Mouse (Mus musculus): ENCODE data around the gene Pcgf2.

Pcgf2 gene

DNA sequence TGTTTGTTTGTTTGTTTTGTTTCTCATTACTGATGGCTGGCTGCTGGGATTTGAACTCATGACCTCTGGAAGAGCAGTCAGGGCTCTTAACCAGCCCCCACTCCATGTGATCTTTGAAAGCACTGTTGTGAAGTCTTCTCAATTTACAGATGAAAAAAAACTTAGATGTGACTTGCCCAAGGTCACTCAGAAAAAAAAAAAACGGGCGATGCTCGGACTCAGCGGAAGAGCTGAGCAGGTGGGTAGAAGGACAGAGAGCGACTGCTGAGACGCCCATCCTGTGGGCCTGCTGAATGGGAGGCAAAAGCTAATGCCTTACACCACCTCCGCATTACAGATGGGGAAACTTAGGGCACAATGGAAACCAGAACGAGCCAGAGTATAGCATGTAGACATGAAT, 3.6 kb downstream of the Pcgf2 start:
- no peak for DNase-seq (ENCODE audit: extremely low read depth, insufficient read length, low spot score)

GRCm38 (mm10) chr11:97695712-97696401, 4.4 kb downstream of the Pcgf2 start:
- DNase-seq (ENCODE audit: extremely low read depth, insufficient read length, low spot score) = no peak

GRCm38 (mm10) chr11:97694921-97695711, 5.2 kb downstream of the Pcgf2 start:
- DNase-seq (ENCODE audit: extremely low read depth, insufficient read length, low spot score) = no peak

DNA sequence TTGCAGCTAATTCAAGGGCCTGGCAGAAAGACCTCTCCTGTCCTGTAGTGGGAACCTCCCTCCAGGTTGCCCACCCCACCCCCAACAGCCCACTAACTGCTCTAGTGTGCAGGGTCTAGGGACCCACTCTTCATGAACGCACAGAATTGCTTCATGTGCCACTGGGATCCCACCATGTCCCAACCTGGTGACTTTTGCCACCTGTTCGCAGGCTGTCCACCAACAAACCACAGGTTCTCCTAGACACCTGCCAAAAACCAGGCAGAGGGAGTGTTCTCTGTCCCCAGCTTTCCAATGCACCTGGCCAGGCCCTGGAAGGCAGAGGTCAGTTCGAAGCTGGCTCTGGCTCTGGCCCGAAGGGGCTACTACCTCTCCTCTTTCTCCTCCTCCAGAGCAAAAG, 5.9 kb downstream of the Pcgf2 start:
- DNase-seq (ENCODE audit: extremely low read depth, insufficient read length, low spot score) = no peak

DNA sequence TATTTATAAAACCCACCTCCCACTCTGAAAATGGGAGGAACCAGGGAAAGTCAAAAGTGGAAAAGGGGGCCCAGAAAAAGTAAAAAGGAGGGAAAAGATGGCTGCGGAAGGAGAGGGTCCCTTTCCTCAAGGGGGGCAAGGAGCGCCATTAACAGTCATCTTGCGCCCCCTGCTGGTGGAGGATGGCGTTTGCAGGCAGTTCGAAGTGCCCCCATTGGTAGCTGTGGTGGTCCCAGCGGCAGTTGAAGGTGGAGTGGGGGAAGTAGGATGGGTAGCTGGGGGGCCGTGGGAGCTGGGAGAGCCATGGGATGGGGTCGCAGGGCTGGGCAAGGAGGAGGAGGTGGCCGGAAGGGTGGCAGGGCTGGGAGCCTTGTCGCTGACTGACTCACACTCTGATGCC, 10.4 kb downstream of the Pcgf2 start:
- DNase-seq (ENCODE audit: extremely low read depth, insufficient read length, low spot score) = peak; percentile 50

- DNase-seq (ENCODE audit: extremely low read depth, insufficient read length, low spot score) = no peak
Measured at GRCm38 (mm10) chr11:97687061-97687460, 13.2 kb downstream of the Pcgf2 start.

GRCm38 (mm10) chr11:97686322-97686908, 13.9 kb downstream of the Pcgf2 start:
- no peak for DNase-seq (ENCODE audit: extremely low read depth, insufficient read length, low spot score)

DNA sequence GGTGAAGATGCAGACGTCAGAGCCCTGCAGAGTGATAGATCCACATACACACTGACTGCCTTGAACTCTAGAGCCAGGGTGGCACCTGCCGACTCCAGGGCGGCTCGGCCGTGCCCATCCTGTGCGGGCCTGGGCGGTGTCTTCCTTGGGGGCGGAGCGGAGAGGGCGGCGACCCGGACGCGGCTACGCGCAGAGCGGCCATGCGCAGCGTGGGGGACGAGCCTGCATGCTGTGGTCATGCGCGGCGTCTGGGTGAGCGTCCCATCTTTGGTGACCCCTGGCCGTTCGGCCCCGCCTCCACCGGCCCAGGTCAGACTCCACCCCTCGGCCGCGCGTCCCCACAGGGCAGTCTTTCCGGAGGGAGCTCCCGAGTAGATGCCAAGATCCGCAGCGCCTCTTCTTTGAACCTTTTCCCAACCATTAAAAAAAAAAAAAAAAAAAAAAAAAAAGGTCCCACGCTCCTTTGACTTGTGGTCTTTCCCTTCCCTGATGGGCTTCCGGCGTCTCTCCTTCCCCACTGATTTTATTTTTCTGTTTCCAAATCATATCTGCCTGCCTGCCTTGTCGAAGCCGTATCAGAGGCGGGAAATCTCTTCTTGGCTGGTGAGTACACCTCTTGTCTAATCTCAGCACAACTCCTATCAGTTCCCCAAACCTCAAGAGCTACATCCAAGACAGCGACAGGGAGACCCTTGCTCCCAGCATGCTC, 14.5 kb downstream of the Pcgf2 start, which contains the start of gene Cisd3:
TSS of gene Cisd3 (plus strand) at position 214 of the 709 bp plus-strand sequence.
- DNase-seq (ENCODE audit: extremely low read depth, insufficient read length, low spot score) = peak; percentile 97

DNA sequence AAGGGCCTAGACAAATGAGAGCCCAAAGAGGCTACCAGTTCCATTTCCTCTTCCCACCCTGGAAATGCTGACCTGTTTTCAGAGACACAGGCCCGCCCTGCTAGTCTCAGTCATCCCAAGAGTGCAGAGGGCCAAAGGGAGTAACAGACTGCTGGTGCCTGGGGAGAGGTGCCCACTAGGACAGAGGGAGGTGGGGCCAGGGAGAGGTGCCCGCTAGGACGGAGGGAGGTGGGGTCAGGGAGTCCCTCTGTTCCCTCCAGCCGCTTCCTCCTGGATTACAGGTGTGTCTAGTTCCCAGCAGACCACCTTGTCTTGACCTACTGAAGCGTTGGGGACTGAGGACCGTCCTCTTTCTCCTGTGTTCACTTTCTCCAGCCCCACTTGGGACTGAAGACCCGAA, 15.5 kb downstream of the Pcgf2 start:
- no peak for DNase-seq (ENCODE audit: extremely low read depth, insufficient read length, low spot score)

GRCm38 (mm10) chr11:97684063-97684680, 16.1 kb downstream of the Pcgf2 start:
- no peak for DNase-seq (ENCODE audit: extremely low read depth, insufficient read length, low spot score)

- DNase-seq (ENCODE audit: extremely low read depth, insufficient read length, low spot score) = no peak
Measured at GRCm38 (mm10) chr11:97682504-97683055, 17.7 kb downstream of the Pcgf2 start.

GRCm38 (mm10) chr11:97680430-97680829, 19.9 kb downstream of the Pcgf2 start:
- DNase-seq (ENCODE audit: extremely low read depth, insufficient read length, low spot score) = no peak

GRCm38 (mm10) chr11:97678301-97678700, 22.0 kb downstream of the Pcgf2 start:
- DNase-seq (ENCODE audit: extremely low read depth, insufficient read length, low spot score) = no peak

GRCm38 (mm10) chr11:97677842-97678241, 22.5 kb downstream of the Pcgf2 start:
- no peak for DNase-seq (ENCODE audit: extremely low read depth, insufficient read length, low spot score)

GRCm38 (mm10) chr11:97677381-97677780, 22.9 kb downstream of the Pcgf2 start:
- no peak for DNase-seq (ENCODE audit: extremely low read depth, insufficient read length, low spot score)

GRCm38 (mm10) chr11:97676050-97676754, 24.1 kb downstream of the Pcgf2 start:
- no peak for DNase-seq (ENCODE audit: extremely low read depth, insufficient read length, low spot score)

- DNase-seq (ENCODE audit: extremely low read depth, insufficient read length, low spot score) = no peak
Measured at GRCm38 (mm10) chr11:97673148-97673547, 27.1 kb downstream of the Pcgf2 start.

GRCm38 (mm10) chr11:97671177-97671527, 29.1 kb downstream of the Pcgf2 start:
- no peak for DNase-seq (ENCODE audit: extremely low read depth, insufficient read length, low spot score)

GRCm38 (mm10) chr11:97670234-97671176, 29.8 kb downstream of the Pcgf2 start:
- no peak for DNase-seq (ENCODE audit: extremely low read depth, insufficient read length, low spot score)

All from 3134 (cell line).